Mouse (Mus musculus) cerebral cortex, adult 2 months (tissue): ENCODE data around the gene Olfr1039.

ENCODE experiments used
- WGBS: fragments of 180-500 bp; shearing (Covaris S2); methylation state at CpG from one replicate; pipeline ENCODE4 v1.1.7; 2018; 5-methylcytosine and 5-hydroxymethylcytosine counted together

Gene Olfr1039

DNA sequence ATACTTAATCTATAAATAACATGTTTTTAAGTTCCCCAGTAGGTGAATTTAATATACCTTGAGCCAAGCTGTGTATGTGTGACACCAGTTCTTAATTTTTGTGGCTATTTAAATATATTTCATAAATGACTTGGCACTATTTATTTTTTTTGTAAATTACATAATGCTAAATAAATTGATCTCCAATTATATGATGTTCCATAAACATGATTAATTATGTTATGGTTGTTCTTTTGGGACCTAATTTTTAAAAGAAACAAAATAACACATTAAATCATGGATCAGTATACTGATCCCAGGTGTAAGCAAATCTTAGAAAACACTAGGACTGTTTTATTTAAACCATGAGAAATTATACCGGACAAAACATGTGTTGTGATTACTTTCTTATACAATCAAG is at the start of gene Olfr1039:
Gene Olfr1039, minus strand, starts transcription at position 101 of the 400 bp plus-strand sequence.
- 96% methylated on average over 1 of the region's 1 CpGs for WGBS

GRCm38 (mm10) chr2:86179950-86180349 is 44.2 kb upstream of the Olfr1039 start:
- WGBS: 89% methylated on average over 3 of the region's 3 CpGs

DNA sequence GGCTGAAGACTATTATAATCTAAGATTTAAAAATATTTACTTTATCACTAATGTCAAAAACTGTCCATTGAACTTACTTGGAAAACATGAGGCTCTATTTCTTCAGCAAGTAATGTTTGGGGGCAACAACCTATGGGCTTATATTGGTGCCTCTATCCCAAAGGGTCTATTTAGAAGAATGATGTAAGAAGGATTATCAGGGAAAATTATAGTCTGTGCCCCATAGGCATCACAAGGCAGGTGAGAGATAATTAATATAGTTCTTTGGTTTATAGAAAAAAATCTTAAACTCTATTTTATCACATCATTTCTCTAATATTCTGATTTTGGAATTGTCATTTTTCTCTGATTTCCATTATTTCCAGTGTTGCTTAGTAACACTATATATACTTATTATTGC is 42.0 kb upstream of the Olfr1039 start, which contains the start of gene Olfr1044:
Gene Olfr1044, minus strand, starts transcription at position 101 of the 400 bp plus-strand sequence.

DNA sequence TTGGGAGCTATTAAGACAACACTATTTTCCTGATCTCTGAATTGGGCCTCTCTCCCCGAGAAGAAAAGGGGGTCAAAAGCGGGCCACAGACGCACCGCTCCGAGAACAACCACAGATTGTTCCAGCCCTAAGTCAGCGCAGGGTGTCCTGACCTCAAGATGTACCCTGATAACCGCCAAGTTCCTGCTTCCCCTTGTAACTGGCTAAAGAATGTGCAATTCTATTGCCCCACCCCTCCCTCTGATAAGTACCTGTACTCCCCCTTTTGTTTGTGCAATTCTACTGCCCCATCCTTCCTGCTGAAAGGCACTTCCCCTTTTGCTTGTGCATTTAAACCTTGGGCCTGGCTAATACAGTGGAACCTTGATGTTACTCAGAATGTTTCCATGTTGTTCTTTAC is 39.7 kb upstream of the Olfr1039 start:
- 89% methylated on average over 7 of the region's 7 CpGs for WGBS

GRCm38 (mm10) chr2:86167422-86167821 is 31.7 kb upstream of the Olfr1039 start, which contains the start of gene Olfr1043:
TSS of gene Olfr1043 (minus strand) at chr2:86167522.
- WGBS: 85% methylated on average over 2 of the region's 2 CpGs

- WGBS: 90% methylated on average over 2 of the region's 2 CpGs
Observed at GRCm38 (mm10) chr2:86161738-86162137, 26.0 kb upstream of the Olfr1039 start, which contains the start of gene Olfr1042. TSS of gene Olfr1042 (minus strand) at chr2:86161838.

DNA sequence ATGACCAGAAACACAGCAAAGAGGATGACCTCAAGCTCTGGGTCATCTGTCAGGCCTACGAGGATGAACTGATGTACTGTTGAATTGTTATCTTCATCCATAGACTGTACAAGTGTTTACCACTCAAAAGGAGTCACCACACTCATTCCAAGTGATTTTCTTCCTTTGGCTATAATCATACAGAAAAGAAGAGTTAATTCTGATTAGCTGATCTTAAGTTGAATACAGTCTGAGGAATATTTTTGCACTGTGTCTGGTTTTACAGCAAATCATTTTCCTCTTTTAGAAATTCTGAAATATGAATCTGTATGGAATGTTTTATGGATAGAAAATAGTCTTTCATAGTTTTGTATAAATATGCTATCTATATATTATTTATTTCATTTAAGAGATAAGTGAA is 10.9 kb upstream of the Olfr1039 start, which contains the start of gene Olfr1040:
Gene Olfr1040, minus strand, starts transcription at position 101 of the 400 bp plus-strand sequence.
- 64% methylated on average over 1 of the region's 1 CpGs for WGBS

- 87% methylated on average over 2 of the region's 2 CpGs for WGBS
Observed at GRCm38 (mm10) chr2:86087285-86087684, 48.4 kb downstream of the Olfr1039 start, which contains the start of gene Olfr1037. TSS of gene Olfr1037 (minus strand) at chr2:86087385.

- 89% methylated on average over 1 of the region's 1 CpGs for WGBS
Observed at GRCm38 (mm10) chr2:86080478-86080877, 55.2 kb downstream of the Olfr1039 start.
